Mouse (Mus musculus) lung, embryonic 16.5 days (tissue): ENCODE data around the gene Macrod2. TPM values are rescaled to one million over a fixed set of nuclear protein-coding genes. Genes with fewer than 3 reads are reported as not detected.

Experiments
- ATAC-seq: fragments of 200-750 bp; cut with Nextera tagmentation; 2 replicates; pipeline ENCODE4 v1.8.0; 2017; ENCODE audit warnings: low read depth, mild to moderate bottlenecking, moderate library complexity
- H3K27ac ChIP-seq: fragments of 300-500 bp; sonication (generic); 2 replicates; pipeline ENCODE4 v1.5.1; 2014; ENCODE audit warnings: mild to moderate bottlenecking, control low read depth, low read length
- H3K27me3 ChIP-seq: fragments of 300-500 bp; sonication (generic); 2 replicates; pipeline ENCODE4 v1.6.1; 2014; ENCODE audit warnings: low read depth, low read length, mixed read lengths; ENCODE audit not compliant: control insufficient read depth, insufficient read depth
- H3K36me3 ChIP-seq: fragments of 300-500 bp; sonication (generic); 2 replicates; pipeline ENCODE4 v1.6.1; 2014; ENCODE audit warnings: low read length; ENCODE audit not compliant: control insufficient read depth, insufficient read depth
- H3K4me1 ChIP-seq: fragments of 300-500 bp; sonication (generic); replicated peaks from 2 replicates; pipeline ENCODE4 v1.6.1; 2014; ENCODE audit warnings: low read length, mixed read lengths; ENCODE audit not compliant: control insufficient read depth, insufficient read depth
- H3K4me2 ChIP-seq: fragments of 300-500 bp; sonication (generic); 2 replicates; pipeline ENCODE4 v1.6.1; 2014; ENCODE audit warnings: low read depth, low read length, control low read depth
- H3K4me3 ChIP-seq: fragments of 300-500 bp; sonication (generic); 2 replicates; pipeline ENCODE4 v1.5.1; 2014; ENCODE audit warnings: mild to moderate bottlenecking, low read length, control low read depth
- H3K9ac ChIP-seq: fragments of 300-500 bp; sonication (generic); 2 replicates; pipeline ENCODE4 v1.6.1; 2014; ENCODE audit warnings: low read length, control low read depth
- H3K9me3 ChIP-seq: fragments of 300-500 bp; sonication (generic); 2 replicates; pipeline ENCODE4 v1.6.1; 2016; ENCODE audit warnings: low read length; ENCODE audit not compliant: control insufficient read depth
- WGBS: fragments of 180-500 bp; shearing (Covaris S2); extraction: QIAGEN DNeasy Blood & Tissue Kit; methylation state at CpG from one replicate; pipeline ENCODE4 v1.1.7; 2014; 5-methylcytosine and 5-hydroxymethylcytosine counted together
- polyA plus RNA-seq: library from polyadenylated mRNA; unstranded; fragments of >200 nt; fragmentation: Nextera tagmentation; extraction: Ambion mirVana; gene quantifications from 2 replicates; pipeline ENCODE4 v1.2.1, GENCODE M21; 2015

Macrod2 gene
- polyA plus RNA-seq, 1 experiment from 2014 or later, result 32.1 TPM

DNA sequence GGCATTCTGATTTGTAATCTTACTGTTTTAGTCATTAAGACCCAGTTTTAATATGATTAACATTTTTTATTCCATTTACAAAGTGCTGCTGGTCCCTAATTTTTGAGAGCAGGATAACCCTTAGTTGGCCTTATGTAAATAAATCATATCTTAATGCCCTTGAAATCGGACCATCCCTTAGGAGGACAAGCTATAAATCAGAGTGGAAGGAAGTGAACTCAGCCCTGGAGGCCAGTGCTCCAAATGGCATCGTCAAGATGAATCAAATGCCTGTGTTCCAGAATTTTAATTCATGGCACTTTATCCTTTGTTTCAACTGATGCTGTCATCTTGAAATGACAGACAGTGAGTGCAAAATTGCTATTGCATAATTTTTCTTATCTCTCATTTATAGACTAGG is 1046.8 kb downstream of the Macrod2 start:
- no peaks in the 10 kb centered on the region for H3K9me3 ChIP-seq
- no peaks in the 10 kb centered on the region for H3K27me3 ChIP-seq
- no peak overlapping the region for H3K4me3 ChIP-seq
- no peaks in the 10 kb centered on the region for H3K36me3 ChIP-seq
- no peak for ATAC-seq
- H3K4me2 ChIP-seq, result no peak overlapping the region
- H3K4me1 ChIP-seq, result no peaks in the 10 kb centered on the region
- WGBS, result 21% methylated on average over 2 of the region's 2 CpGs
- H3K27ac ChIP-seq, result no peak overlapping the region
- no peak overlapping the region for H3K9ac ChIP-seq

GRCm38 (mm10) chr2:141449078-141449680 is 1054.1 kb downstream of the Macrod2 start:
- no peak overlapping the region for H3K27ac ChIP-seq
- no peaks in the 10 kb centered on the region for H3K36me3 ChIP-seq
- H3K4me2 ChIP-seq, result no peak overlapping the region
- H3K27me3 ChIP-seq, result no peaks in the 10 kb centered on the region
- no peaks in the 10 kb centered on the region for H3K9me3 ChIP-seq
- no peak overlapping the region for H3K9ac ChIP-seq
- H3K4me3 ChIP-seq, result no peak overlapping the region
- H3K4me1 ChIP-seq, result no peaks in the 10 kb centered on the region
- ATAC-seq, result no peak
- 26% methylated on average over 2 of the region's 2 CpGs for WGBS

DNA sequence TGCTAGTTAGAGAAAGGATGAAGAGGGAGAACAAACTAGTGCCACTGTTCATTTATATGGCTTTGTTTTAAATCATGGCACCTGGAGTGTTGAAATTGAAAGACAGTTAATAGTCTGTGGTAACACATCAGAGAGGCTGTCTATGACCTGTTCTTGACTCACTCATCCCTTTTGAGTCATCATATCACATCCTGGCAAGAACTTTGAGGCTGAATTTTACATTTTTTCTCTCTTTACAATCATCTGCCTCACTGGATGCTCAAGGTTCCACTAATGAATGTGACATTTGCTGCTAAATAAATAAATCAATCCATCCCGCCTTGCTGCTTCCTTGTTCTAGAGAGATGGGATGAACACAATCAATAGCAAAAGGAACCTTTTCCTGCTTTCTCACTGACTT is 1068.8 kb downstream of the Macrod2 start:
- ATAC-seq, result no peak
- no peak overlapping the region for H3K4me2 ChIP-seq
- H3K9ac ChIP-seq, result no peak overlapping the region
- no peaks in the 10 kb centered on the region for H3K36me3 ChIP-seq
- H3K9me3 ChIP-seq, result no peaks in the 10 kb centered on the region
- no peaks in the 10 kb centered on the region for H3K27me3 ChIP-seq
- no peaks in the 10 kb centered on the region for H3K4me1 ChIP-seq
- H3K4me3 ChIP-seq, result no peak overlapping the region
- H3K27ac ChIP-seq, result no peak overlapping the region
- WGBS, result 84% methylated on average over 1 of the region's 1 CpGs

- 81% methylated on average over 1 of the region's 1 CpGs for WGBS
- Histone ChIP-seq H3K9ac (no peak overlapping the region), H3K9me3 (no peaks in the 10 kb centered on the region), H3K4me2 (no peak overlapping the region), H3K36me3 (no peaks in the 10 kb centered on the region), H3K27ac (no peak overlapping the region), H3K4me1 (no peaks in the 10 kb centered on the region), H3K27me3 (no peaks in the 10 kb centered on the region), H3K4me3 (no peak overlapping the region)
- no peak for ATAC-seq
Measured at GRCm38 (mm10) chr2:141472791-141473190, 1077.7 kb downstream of the Macrod2 start.

GRCm38 (mm10) chr2:141477585-141477984 is 1082.5 kb downstream of the Macrod2 start:
- Histone ChIP-seq H3K27ac (no peak overlapping the region), H3K27me3 (no peaks in the 10 kb centered on the region), H3K9me3 (no peaks in the 10 kb centered on the region), H3K36me3 (no peaks in the 10 kb centered on the region), H3K9ac (no peak overlapping the region), H3K4me3 (no peak overlapping the region), H3K4me1 (no peaks in the 10 kb centered on the region), H3K4me2 (no peak overlapping the region)
- 61% methylated on average over 3 of the region's 3 CpGs for WGBS
- ATAC-seq, result no peak

- Histone ChIP-seq H3K36me3 (no peaks in the 10 kb centered on the region), H3K4me1 (no peaks in the 10 kb centered on the region)
- no peak for ATAC-seq
Measured at GRCm38 (mm10) chr2:141490518-141490917, 1095.4 kb downstream of the Macrod2 start.

DNA sequence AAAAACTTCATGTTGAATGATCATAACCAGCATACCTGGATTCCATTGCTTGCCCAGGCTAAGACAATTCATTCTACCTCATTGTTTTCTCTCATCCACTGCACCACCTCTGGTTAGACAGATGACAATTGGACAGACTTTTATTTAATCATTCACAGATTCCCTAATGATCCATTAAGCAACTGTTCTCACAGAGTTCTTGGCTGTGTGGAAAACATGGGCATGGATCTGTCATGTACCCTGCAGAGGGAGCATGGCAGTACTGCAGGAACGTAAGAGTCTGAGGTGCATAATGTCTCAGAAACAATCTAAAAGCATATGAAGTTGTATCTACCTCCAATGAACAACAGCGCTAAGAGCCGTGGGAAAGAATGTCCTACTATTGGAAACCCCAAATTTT is 1110.3 kb downstream of the Macrod2 start:
- whole genome bisulfite sequencing, result 92% methylated on average over 3 of the region's 3 CpGs
- no peak overlapping the region for H3K27ac ChIP-seq
- no peaks in the 10 kb centered on the region for H3K27me3 ChIP-seq
- H3K4me1 ChIP-seq, result no peaks in the 10 kb centered on the region
- no peak overlapping the region for H3K9ac ChIP-seq
- no peaks in the 10 kb centered on the region for H3K9me3 ChIP-seq
- H3K36me3 ChIP-seq, result no peaks in the 10 kb centered on the region
- no peak overlapping the region for H3K4me2 ChIP-seq
- no peak overlapping the region for H3K4me3 ChIP-seq
- ATAC-seq, result no peak

More at GRCm38 (mm10) chr2:141490518-141490917, 1095.4 kb downstream of the Macrod2 start:
- WGBS, result 81% methylated on average over 3 of the region's 3 CpGs
- no peak overlapping the region for H3K9ac ChIP-seq
- H3K27me3 ChIP-seq, result no peaks in the 10 kb centered on the region
- H3K9me3 ChIP-seq, result no peaks in the 10 kb centered on the region
- no peak overlapping the region for H3K4me3 ChIP-seq
- no peak overlapping the region for H3K27ac ChIP-seq
- H3K4me2 ChIP-seq, result no peak overlapping the region

GRCm38 (mm10) chr2:141507929-141508897 is 1113.1 kb downstream of the Macrod2 start:
- Histone ChIP-seq H3K4me1 (no peaks in the 10 kb centered on the region), H3K9ac (no peak overlapping the region), H3K4me2 (no peak overlapping the region), H3K27me3 (no peaks in the 10 kb centered on the region), H3K4me3 (no peak overlapping the region), H3K36me3 (no peaks in the 10 kb centered on the region), H3K27ac (no peak overlapping the region), H3K9me3 (no peaks in the 10 kb centered on the region)
- WGBS, result 74% methylated on average over 9 of the region's 9 CpGs
- ATAC-seq, result no peak

DNA sequence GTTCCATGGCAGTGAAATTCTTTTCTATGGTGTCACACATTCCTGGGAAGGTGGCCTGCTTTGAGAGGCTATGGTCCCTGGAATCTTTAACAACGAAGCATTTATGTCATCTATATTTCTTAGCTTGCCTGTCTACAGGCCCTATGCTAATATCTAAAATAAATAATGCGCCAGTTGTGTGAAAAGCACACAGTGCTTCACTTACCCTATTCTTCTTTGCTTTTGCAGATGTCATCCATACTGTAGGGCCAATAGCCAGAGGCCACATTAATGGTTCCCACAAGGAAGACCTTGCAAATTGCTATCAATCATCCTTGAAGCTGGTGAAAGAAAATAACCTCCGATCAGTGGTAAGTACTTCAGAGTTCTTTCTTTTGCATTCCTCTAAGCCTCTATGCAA is 1119.9 kb downstream of the Macrod2 start:
- ATAC-seq, result no peak
- Histone ChIP-seq H3K4me2 (no peak overlapping the region), H3K36me3 (no peaks in the 10 kb centered on the region), H3K4me1 (no peaks in the 10 kb centered on the region), H3K9me3 (no peaks in the 10 kb centered on the region), H3K9ac (no peak overlapping the region), H3K27me3 (no peaks in the 10 kb centered on the region), H3K4me3 (no peak overlapping the region), H3K27ac (no peak overlapping the region)
- WGBS, result 61% methylated on average over 3 of the region's 3 CpGs
